Mouse (Mus musculus) lung, adult 2 months (tissue): ENCODE results near the gene Grk1. TPM values are rescaled to one million over a fixed set of nuclear protein-coding genes. Genes with fewer than 3 reads are reported as not detected.
A peak's percentile ranks its signal among the peaks of the same experiment; 100 is the strongest.

Source experiments
- DNase-seq: peaks from one replicate; pipeline ENCODE4 v3.0.0; 2022
- H3K4me1 ChIP-seq: fragments of 200-500 bp; 2 replicates; pipeline ENCODE4 v1.6.1; 2011; ENCODE audit warnings: low read length; ENCODE audit not compliant: control insufficient read depth, insufficient read depth
- H3K4me3 ChIP-seq: fragments of 200-500 bp; replicated peaks from 2 replicates; pipeline ENCODE3; 2011; ENCODE audit warnings: low read depth, mild to moderate bottlenecking, control low read depth, low read length; ENCODE audit errors: extremely low read depth
- CTCF ChIP-seq: fragments of 200-500 bp; IDR thresholded peaks from 2 replicates; pipeline ENCODE4 v1.5.1; 2011; ENCODE audit warnings: mild to moderate bottlenecking, low read length, control low read depth; ENCODE audit not compliant: insufficient read depth
- POLR2A ChIP-seq: fragments of 200-500 bp; IDR thresholded peaks from 2 replicates; pipeline ENCODE4 v1.6.1; 2011; ENCODE audit warnings: low read depth, mild to moderate bottlenecking, control low read depth, low read length, borderline replicate concordance; ENCODE audit errors: extremely low read depth
- WGBS: fragments of 180-500 bp; shearing (Covaris S2); methylation state at CpG from one replicate; pipeline ENCODE4 v1.1.7; 2018; 5-methylcytosine and 5-hydroxymethylcytosine counted together
- polyA plus RNA-seq: library from polyadenylated mRNA; depleted of rRNA; stranded (reverse); fragments of >200 nt; gene quantifications from 2 replicates; pipeline ENCODE4 v1.2.3, GENCODE M21; 2012

Grk1 gene
- polyA plus RNA-seq, 1 experiment, result not detected

GRCm38 (mm10) chr8:13448145-13448544 lies 43.3 kb downstream of the Grk1 start:
- H3K4me1 ChIP-seq, result no peaks in the 10 kb centered on the region
- WGBS, result 49% methylated on average over 4 of the region's 4 CpGs

GRCm38 (mm10) chr8:13451747-13452277 lies 46.9 kb downstream of the Grk1 start:
- no peak for TF ChIP-seq POLR2A
- no peak for TF ChIP-seq CTCF
- DNase-seq, result no peak
- Histone ChIP-seq H3K4me3 (no peak overlapping the region), H3K4me1 (no peaks in the 10 kb centered on the region)
- 62% methylated on average over 6 of the region's 6 CpGs for WGBS

More at GRCm38 (mm10) chr8:13448145-13448544, 43.3 kb downstream of the Grk1 start:
- H3K4me3 ChIP-seq, result no peak overlapping the region
- TF ChIP-seq CTCF (no peak), POLR2A (no peak)
- DNase-seq, result no peak

- no peak for DNase-seq
- 68% methylated on average over 8 of the region's 8 CpGs for WGBS
- no peak overlapping the region for H3K4me3 ChIP-seq
Observed at GRCm38 (mm10) chr8:13454341-13455113, 49.6 kb downstream of the Grk1 start.

GRCm38 (mm10) chr8:13455295-13455694 lies 50.4 kb downstream of the Grk1 start:
- TF ChIP-seq CTCF (peak; percentile 87), POLR2A (no peak)
- Histone ChIP-seq H3K4me1 (no peaks in the 10 kb centered on the region), H3K4me3 (no peak overlapping the region)
- WGBS, result 14% methylated on average over 2 of the region's 2 CpGs
- DNase-seq, result peak; percentile 67

More at GRCm38 (mm10) chr8:13454341-13455113, 49.6 kb downstream of the Grk1 start:
- TF ChIP-seq POLR2A (no peak), CTCF (no peak)
- no peaks in the 10 kb centered on the region for H3K4me1 ChIP-seq

GRCm38 (mm10) chr8:13459431-13459830 lies 54.5 kb downstream of the Grk1 start:
- no peak for TF ChIP-seq CTCF
- TF ChIP-seq POLR2A, result no peak
- no peak overlapping the region for H3K4me3 ChIP-seq
- H3K4me1 ChIP-seq, result peaks cover 5% of the 10 kb centered on the region
- DNase-seq, result no peak
- WGBS, result 86% methylated on average over 4 of the region's 4 CpGs

- TF ChIP-seq POLR2A (no peak), CTCF (no peak)
- DNase-seq, result no peak
- H3K4me3 ChIP-seq, result no peak overlapping the region
- peaks cover 5% of the 10 kb centered on the region for H3K4me1 ChIP-seq
- WGBS, result 62% methylated on average over 17 of the region's 17 CpGs
Observed at GRCm38 (mm10) chr8:13461085-13461765, 56.3 kb downstream of the Grk1 start.

GRCm38 (mm10) chr8:13461843-13462242 lies 57.0 kb downstream of the Grk1 start:
- H3K4me3 ChIP-seq, result no peak overlapping the region
- H3K4me1 ChIP-seq, result peaks cover 5% of the 10 kb centered on the region
- TF ChIP-seq POLR2A, result no peak
- TF ChIP-seq CTCF, result peak; percentile 75
- DNase-seq, result peak; percentile 70
- WGBS, result 39% methylated on average over 4 of the region's 4 CpGs

- WGBS, result 23% methylated on average over 10 of the region's 10 CpGs
- peaks cover 5% of the 10 kb centered on the region for H3K4me1 ChIP-seq
- no peak overlapping the region for H3K4me3 ChIP-seq
- TF ChIP-seq POLR2A (no peak), CTCF (no peak)
- peak; percentile 83 for DNase-seq
Observed at GRCm38 (mm10) chr8:13462392-13462791, 57.5 kb downstream of the Grk1 start.

GRCm38 (mm10) chr8:13465324-13465723 lies 60.4 kb downstream of the Grk1 start:
- 63% methylated on average over 7 of the region's 7 CpGs for WGBS
- Histone ChIP-seq H3K4me1 (peaks cover 5% of the 10 kb centered on the region), H3K4me3 (no peak overlapping the region)
- DNase-seq, result no peak
- no peak for TF ChIP-seq POLR2A
- TF ChIP-seq CTCF, result no peak
